Mouse (Mus musculus) liver, adult 10 weeks (tissue): ENCODE results near the gene 2610301B20Rik. TPM values are rescaled to one million over a fixed set of nuclear protein-coding genes. Genes with fewer than 3 reads are reported as not detected.

Source experiments
- polyA plus RNA-seq: library from polyadenylated mRNA; stranded (reverse); fragments of 350-450 nt; fragmentation: Illumina TruSeq; extraction: RNeasy Lipid Tissue Mini Kit (QIAGEN cat#74804); gene quantifications from one replicate; pipeline ENCODE4 v1.2.3, GENCODE M21; 2014; ENCODE audit warnings: low read depth, low replicate concordance

2610301B20Rik gene
- 9.9 TPM for polyA plus RNA-seq

GRCm38 (mm10) chr4:10873920-10874665, at the start of gene 2610301B20Rik:
2610301B20Rik (plus strand) TSS chr4:10874498.

